Mouse (Mus musculus): ENCODE data around the gene C3ar1. TPM values are rescaled to one million over a fixed set of nuclear protein-coding genes. Genes with fewer than 3 reads are reported as not detected.

Gene C3ar1
- total RNA-seq, 1 experiment, result 0.22 TPM

GRCm38 (mm10) chr6:122862871-122863270, 6.9 kb upstream of the C3ar1 start:
- Histone ChIP-seq H3K9me3 (ENCODE audit: control insufficient read depth, insufficient read depth, low read depth, low read length) (no peaks in the 10 kb centered on the region), H3K27ac (ENCODE audit: insufficient read depth, low read depth, low read length, poor library complexity, severe bottlenecking) (no peak overlapping the region), H3K4me3 (ENCODE audit: insufficient read depth in 1 of 2, low read depth in 1 of 2, low read length in 2 of 2, poor library complexity in 1 of 2, severe bottlenecking in 1 of 2) (no peak overlapping the region), H3K4me1 (ENCODE audit: control insufficient read depth in 2 of 2, insufficient read depth in 2 of 2, low read length in 2 of 2, poor library complexity in 1 of 2) (no peaks in the 10 kb centered on the region), H3K36me3 (ENCODE audit: control insufficient read depth, insufficient read depth, low read length, poor library complexity, severe bottlenecking) (no peaks in the 10 kb centered on the region), H3K9ac (ENCODE audit: insufficient read depth, low read depth, low read length, poor library complexity, severe bottlenecking) (no peak overlapping the region)
- in situ Hi-C loops (cut with MboI; ENCODE audit: low sequenced_read_pairs in 2 of 2, unreplicated experiment in 2 of 2), result no loop called here
- DNase-seq (ENCODE audit: low read depth, low spot score), result no peak
- no peak for TF ChIP-seq MAFK (IDR thresholded peaks at IDR 0.05; ENCODE audit: insufficient read depth, low read depth, low read length)
- no peak for TF ChIP-seq ZC3H11A (IDR thresholded peaks at IDR 0.05; ENCODE audit: borderline replicate concordance, low read depth, low read length)
- no peak for TF ChIP-seq HCFC1 (IDR thresholded peaks at IDR 0.05; ENCODE audit: borderline replicate concordance, insufficient read depth, low read length)
- no peak for TF ChIP-seq ZNF384 (IDR thresholded peaks at IDR 0.05; ENCODE audit: low read depth, low read length)
- TF ChIP-seq CHD2 (IDR thresholded peaks at IDR 0.05; ENCODE audit: low read depth, low read length), result no peak

GRCm38 (mm10) chr6:122862434-122862833, 6.5 kb upstream of the C3ar1 start:
- in situ Hi-C loops (cut with MboI; ENCODE audit: low sequenced_read_pairs in 2 of 2, unreplicated experiment in 2 of 2), result no loop called here
- H3K9ac ChIP-seq (ENCODE audit: insufficient read depth, low read depth, low read length, poor library complexity, severe bottlenecking), result no peak overlapping the region
- H3K4me1 ChIP-seq (ENCODE audit: control insufficient read depth in 2 of 2, insufficient read depth in 2 of 2, low read length in 2 of 2, poor library complexity in 1 of 2), result no peaks in the 10 kb centered on the region
- no peak for DNase-seq (ENCODE audit: low read depth, low spot score)
- H3K36me3 ChIP-seq (ENCODE audit: control insufficient read depth, insufficient read depth, low read length, poor library complexity, severe bottlenecking), result no peaks in the 10 kb centered on the region
- H3K27ac ChIP-seq (ENCODE audit: insufficient read depth, low read depth, low read length, poor library complexity, severe bottlenecking), result no peak overlapping the region
- no peak overlapping the region for H3K4me3 ChIP-seq (ENCODE audit: insufficient read depth in 1 of 2, low read depth in 1 of 2, low read length in 2 of 2, poor library complexity in 1 of 2, severe bottlenecking in 1 of 2)
- TF ChIP-seq CHD2 (IDR thresholded peaks at IDR 0.05; ENCODE audit: low read depth, low read length), result no peak
- no peak for TF ChIP-seq ZNF384 (IDR thresholded peaks at IDR 0.05; ENCODE audit: low read depth, low read length)
- no peak for TF ChIP-seq MAFK (IDR thresholded peaks at IDR 0.05; ENCODE audit: insufficient read depth, low read depth, low read length)
- TF ChIP-seq ZC3H11A (IDR thresholded peaks at IDR 0.05; ENCODE audit: borderline replicate concordance, low read depth, low read length), result no peak
- no peak for TF ChIP-seq HCFC1 (IDR thresholded peaks at IDR 0.05; ENCODE audit: borderline replicate concordance, insufficient read depth, low read length)
- no peaks in the 10 kb centered on the region for H3K9me3 ChIP-seq (ENCODE audit: control insufficient read depth, insufficient read depth, low read depth, low read length)

GRCm38 (mm10) chr6:122854552-122854951, 1.4 kb downstream of the C3ar1 start:
- Histone ChIP-seq H3K9ac (ENCODE audit: insufficient read depth, low read depth, low read length, poor library complexity, severe bottlenecking) (no peak overlapping the region), H3K36me3 (ENCODE audit: control insufficient read depth, insufficient read depth, low read length, poor library complexity, severe bottlenecking) (no peaks in the 10 kb centered on the region), H3K27ac (ENCODE audit: insufficient read depth, low read depth, low read length, poor library complexity, severe bottlenecking) (no peak overlapping the region), H3K9me3 (ENCODE audit: control insufficient read depth, insufficient read depth, low read depth, low read length) (no peaks in the 10 kb centered on the region), H3K4me1 (ENCODE audit: control insufficient read depth in 2 of 2, insufficient read depth in 2 of 2, low read length in 2 of 2, poor library complexity in 1 of 2) (no peaks in the 10 kb centered on the region), H3K4me3 (ENCODE audit: insufficient read depth in 1 of 2, low read depth in 1 of 2, low read length in 2 of 2, poor library complexity in 1 of 2, severe bottlenecking in 1 of 2) (no peak overlapping the region)
- TF ChIP-seq MAFK (IDR thresholded peaks at IDR 0.05; ENCODE audit: insufficient read depth, low read depth, low read length), result no peak
- no peak for TF ChIP-seq ZC3H11A (IDR thresholded peaks at IDR 0.05; ENCODE audit: borderline replicate concordance, low read depth, low read length)
- DNase-seq (ENCODE audit: low read depth, low spot score), result no peak
- in situ Hi-C loops (cut with MboI; ENCODE audit: low sequenced_read_pairs in 2 of 2, unreplicated experiment in 2 of 2), result no loop called here

- in situ Hi-C loops (cut with MboI; ENCODE audit: low sequenced_read_pairs in 2 of 2, unreplicated experiment in 2 of 2), result no loop called here
- no peak overlapping the region for H3K9ac ChIP-seq (ENCODE audit: insufficient read depth, low read depth, low read length, poor library complexity, severe bottlenecking)
- no peaks in the 10 kb centered on the region for H3K9me3 ChIP-seq (ENCODE audit: control insufficient read depth, insufficient read depth, low read depth, low read length)
- no peak overlapping the region for H3K4me3 ChIP-seq (ENCODE audit: insufficient read depth in 1 of 2, low read depth in 1 of 2, low read length in 2 of 2, poor library complexity in 1 of 2, severe bottlenecking in 1 of 2)
- DNase-seq (ENCODE audit: low read depth, low spot score), result no peak
- no peaks in the 10 kb centered on the region for H3K36me3 ChIP-seq (ENCODE audit: control insufficient read depth, insufficient read depth, low read length, poor library complexity, severe bottlenecking)
- no peaks in the 10 kb centered on the region for H3K4me1 ChIP-seq (ENCODE audit: control insufficient read depth in 2 of 2, insufficient read depth in 2 of 2, low read length in 2 of 2, poor library complexity in 1 of 2)
- TF ChIP-seq HCFC1 (IDR thresholded peaks at IDR 0.05; ENCODE audit: borderline replicate concordance, insufficient read depth, low read length), result no peak
- H3K27ac ChIP-seq (ENCODE audit: insufficient read depth, low read depth, low read length, poor library complexity, severe bottlenecking), result no peak overlapping the region
These were observed 3.3 kb downstream of the C3ar1 start for GRCm38 (mm10) chr6:122852696-122853095.

GRCm38 (mm10) chr6:122843759-122844158, 12.2 kb downstream of the C3ar1 start:
- Histone ChIP-seq H3K9me3 (ENCODE audit: control insufficient read depth, insufficient read depth, low read depth, low read length) (no peaks in the 10 kb centered on the region), H3K4me3 (ENCODE audit: insufficient read depth in 1 of 2, low read depth in 1 of 2, low read length in 2 of 2, poor library complexity in 1 of 2, severe bottlenecking in 1 of 2) (no peak overlapping the region), H3K9ac (ENCODE audit: insufficient read depth, low read depth, low read length, poor library complexity, severe bottlenecking) (no peak overlapping the region), H3K4me1 (ENCODE audit: control insufficient read depth in 2 of 2, insufficient read depth in 2 of 2, low read length in 2 of 2, poor library complexity in 1 of 2) (no peaks in the 10 kb centered on the region), H3K27ac (ENCODE audit: insufficient read depth, low read depth, low read length, poor library complexity, severe bottlenecking) (no peak overlapping the region), H3K36me3 (ENCODE audit: control insufficient read depth, insufficient read depth, low read length, poor library complexity, severe bottlenecking) (peaks cover 2% of the 10 kb centered on the region; the same call in 1 of the 2 replicates)
- no peak for TF ChIP-seq HCFC1 (IDR thresholded peaks at IDR 0.05; ENCODE audit: borderline replicate concordance, insufficient read depth, low read length)
- TF ChIP-seq ZNF384 (IDR thresholded peaks at IDR 0.05; ENCODE audit: low read depth, low read length), result no peak
- TF ChIP-seq MAFK (IDR thresholded peaks at IDR 0.05; ENCODE audit: insufficient read depth, low read depth, low read length), result no peak
- TF ChIP-seq ZC3H11A (IDR thresholded peaks at IDR 0.05; ENCODE audit: borderline replicate concordance, low read depth, low read length), result no peak
- TF ChIP-seq CHD2 (IDR thresholded peaks at IDR 0.05; ENCODE audit: low read depth, low read length), result no peak
- DNase-seq (ENCODE audit: low read depth, low spot score), result no peak
- in situ Hi-C loops (cut with MboI; ENCODE audit: low sequenced_read_pairs in 2 of 2, unreplicated experiment in 2 of 2), result no loop called here
